Mouse (Mus musculus) C2C12 (cell line): Measurements from ENCODE around the gene Tradd.

ENCODE experiments used
- CEBPB ChIP-seq: IDR thresholded peaks from one replicate; pipeline ENCODE4 v1.6.1; 2011; ENCODE audit warnings: low read depth, mild to moderate bottlenecking, control low read depth, moderate library complexity
- CTCF ChIP-seq: IDR thresholded peaks from one replicate; pipeline ENCODE4 v1.5.1; 2011; ENCODE audit not compliant: control insufficient read depth, insufficient read depth, insufficient read length
- MAX ChIP-seq: IDR thresholded peaks from one replicate; pipeline ENCODE4 v1.6.1; 2011; ENCODE audit warnings: mild to moderate bottlenecking, control low read depth
- MYOG ChIP-seq: IDR thresholded peaks from one replicate; pipeline ENCODE4 v1.6.1; 2011; ENCODE audit not compliant: control insufficient read depth, insufficient read length; ENCODE audit errors: extremely low read depth

- TF ChIP-seq CTCF (no peak), CEBPB (no peak), MAX (no peak), MYOG (no peak)
Measured at GRCm38 (mm10) chr8:105278911-105279334, 14.5 kb upstream of the Tradd start.
